ENCODE assay signal across 30 mouse cellular contexts in the genomic region with DNA sequence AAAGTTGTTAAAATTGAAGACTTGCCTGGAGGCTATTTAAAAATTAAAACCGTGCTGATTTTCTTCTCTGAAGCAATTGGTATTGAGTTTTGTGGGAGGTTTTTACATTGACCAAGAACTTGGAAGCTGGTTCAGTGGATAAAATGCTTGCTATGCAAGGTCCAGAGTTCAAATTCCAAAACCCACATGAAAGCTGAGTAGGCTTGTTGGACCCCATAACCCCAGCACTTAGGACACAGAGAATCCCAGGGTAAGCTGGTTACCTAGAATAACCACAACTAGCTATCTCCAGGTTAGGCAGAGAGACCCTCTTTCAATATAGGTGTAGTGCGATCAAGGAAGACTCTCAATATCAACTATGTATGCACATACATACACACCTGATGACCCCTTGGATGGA. TPM values are rescaled to one million over a fixed set of nuclear protein-coding genes. Genes with fewer than 3 reads are reported as not detected.
"Had no signal": no experiment of that assay in that cellular context is flagged by ENCODE, and none has a peak within 500 bp of the region (broad histone marks: within the 10 kb centered on the region; RNA-seq: fewer than 3 reads in every experiment).

No protein-coding gene starts in this region.

- H3K4me1 ChIP-seq: intestine, embryonic 15.5 days; liver, embryonic 13.5 days had no signal

- H3K27ac ChIP-seq: intestine, embryonic 15.5 days; kidney, postnatal 0 days; left cerebral cortex, adult 2 months; liver, embryonic 13.5 days; stomach, postnatal 0 days had no signal

- H3K27me3 ChIP-seq: intestine, embryonic 15.5 days; liver, embryonic 13.5 days had no signal

- DNase-seq: layer of hippocampus, postnatal 36 days; liver, embryonic 13.5 days; lung, adult 2 months; lung, postnatal 14 days; lung, postnatal 4 days; midbrain, embryonic 14.5 days; right cerebral cortex, postnatal 4 days; thymus, adult 2 months; thymus, postnatal 14 days; thymus, postnatal 4 days had no signal

- H3K9me3 ChIP-seq: intestine, embryonic 15.5 days; liver, embryonic 13.5 days had no signal

- H3K4me3 ChIP-seq: intestine, embryonic 15.5 days; left cerebral cortex, adult 2 months; liver, embryonic 13.5 days had no signal

- H3K36me3 ChIP-seq: intestine, embryonic 15.5 days; liver, embryonic 13.5 days had no signal

RNA-seq across cellular contexts. Expression of gene Spert, which starts 16.3 kb away (rescaled TPM):
- total RNA-seq: layer of hippocampus, adult 8-10 months; layer of hippocampus, postnatal 10 days; layer of hippocampus, postnatal 36 days; left cerebral cortex, adult 2 months; left cerebral cortex, postnatal 10 days; left cerebral cortex, postnatal 36 days; liver, adult 2 months; megakaryocyte progenitor cell, adult 5-6 weeks; megakaryocyte-erythroid progenitor cell, adult 5-6 weeks; midbrain, postnatal 0 days had no signal
- polyA plus RNA-seq: intestine, embryonic 15.5 days; kidney, postnatal 0 days; limb, embryonic 11.5 days; limb, embryonic 14.5 days; liver, adult 2 months; liver, embryonic 13.5 days; liver, embryonic 16.5 days; lung, adult 2 months; lung, embryonic 16.5 days; midbrain, embryonic 11.5 days; midbrain, embryonic 14.5 days; midbrain, postnatal 0 days; neural tube, embryonic 11.5 days; neural tube, embryonic 14.5 days; stomach, embryonic 14.5 days; stomach, postnatal 0 days had no signal

RNA-seq across cellular contexts. Expression of gene Erich6b, which starts 32.9 kb away (rescaled TPM):
- total RNA-seq: layer of hippocampus, adult 8-10 months; layer of hippocampus, postnatal 10 days; layer of hippocampus, postnatal 36 days; left cerebral cortex, adult 2 months; left cerebral cortex, postnatal 10 days; left cerebral cortex, postnatal 36 days; liver, adult 2 months; megakaryocyte progenitor cell, adult 5-6 weeks; megakaryocyte-erythroid progenitor cell, adult 5-6 weeks; midbrain, postnatal 0 days had no signal
- polyA plus RNA-seq: intestine, embryonic 15.5 days; limb, embryonic 11.5 days; limb, embryonic 14.5 days; liver, adult 2 months; liver, embryonic 13.5 days; liver, embryonic 16.5 days; lung, adult 2 months; lung, embryonic 16.5 days; midbrain, embryonic 11.5 days; midbrain, embryonic 14.5 days; midbrain, postnatal 0 days; neural tube, embryonic 11.5 days; neural tube, embryonic 14.5 days; stomach, embryonic 14.5 days; stomach, postnatal 0 days; thymus, adult 2 months had no signal
